Mouse (Mus musculus) liver, embryonic 16.5 days (tissue): ENCODE results near the gene Casp14. TPM values are rescaled to one million over a fixed set of nuclear protein-coding genes. Genes with fewer than 3 reads are reported as not detected.

Experiments used
- ATAC-seq: fragments of 200-750 bp; cut with Nextera tagmentation; 2 replicates; pipeline ENCODE4 v1.8.0; 2017; ENCODE audit warnings: low read depth, mild to moderate bottlenecking, moderate number of reproducible peaks, moderate library complexity
- H3K27ac ChIP-seq: fragments of 300-500 bp; sonication (generic); 2 replicates; pipeline ENCODE4 v1.5.1; 2014; ENCODE audit warnings: mild to moderate bottlenecking, low read length
- H3K27me3 ChIP-seq: fragments of 300-500 bp; sonication (generic); 2 replicates; pipeline ENCODE4 v1.6.1; 2014; ENCODE audit warnings: low read depth, low read length, mixed read lengths; ENCODE audit not compliant: control insufficient read depth, insufficient read depth
- H3K36me3 ChIP-seq: fragments of 300-500 bp; sonication (generic); 2 replicates; pipeline ENCODE4 v1.6.1; 2014; ENCODE audit warnings: mild to moderate bottlenecking; ENCODE audit not compliant: control insufficient read depth, insufficient read depth
- H3K4me1 ChIP-seq: fragments of 300-500 bp; sonication (generic); 2 replicates; pipeline ENCODE4 v1.6.1; 2014; ENCODE audit warnings: low read depth, low read length, mixed read lengths; ENCODE audit not compliant: control insufficient read depth
- H3K4me2 ChIP-seq: fragments of 300-500 bp; sonication (generic); 2 replicates; pipeline ENCODE4 v1.6.1; 2014; ENCODE audit warnings: low read depth, low read length, mixed read lengths
- H3K4me3 ChIP-seq: fragments of 300-500 bp; sonication (generic); 2 replicates; pipeline ENCODE4 v1.5.1; 2014; ENCODE audit warnings: low read depth, mild to moderate bottlenecking, low read length
- H3K9ac ChIP-seq: fragments of 300-500 bp; sonication (generic); 2 replicates; pipeline ENCODE4 v1.6.1; 2014; ENCODE audit warnings: low read depth, low read length
- H3K9me3 ChIP-seq: fragments of 300-500 bp; sonication (generic); replicated peaks from 2 replicates; pipeline ENCODE4 v1.6.1; 2016; ENCODE audit warnings: low read length; ENCODE audit not compliant: control insufficient read depth
- WGBS: fragments of 180-500 bp; shearing (Covaris S2); extraction: QIAGEN DNeasy Blood & Tissue Kit; methylation state at CpG from one replicate; pipeline ENCODE4 v1.1.7; 2014; ENCODE audit not compliant: insufficient replicate concordance; 5-methylcytosine and 5-hydroxymethylcytosine counted together
- polyA plus RNA-seq: library from polyadenylated mRNA; unstranded; fragments of >200 nt; fragmentation: Nextera tagmentation; extraction: Ambion mirVana; gene quantifications from 2 replicates; pipeline ENCODE4 v1.2.1, GENCODE M21; 2015

Casp14 gene
- polyA plus RNA-seq, 1 experiment from 2014 or later: not detected

DNA sequence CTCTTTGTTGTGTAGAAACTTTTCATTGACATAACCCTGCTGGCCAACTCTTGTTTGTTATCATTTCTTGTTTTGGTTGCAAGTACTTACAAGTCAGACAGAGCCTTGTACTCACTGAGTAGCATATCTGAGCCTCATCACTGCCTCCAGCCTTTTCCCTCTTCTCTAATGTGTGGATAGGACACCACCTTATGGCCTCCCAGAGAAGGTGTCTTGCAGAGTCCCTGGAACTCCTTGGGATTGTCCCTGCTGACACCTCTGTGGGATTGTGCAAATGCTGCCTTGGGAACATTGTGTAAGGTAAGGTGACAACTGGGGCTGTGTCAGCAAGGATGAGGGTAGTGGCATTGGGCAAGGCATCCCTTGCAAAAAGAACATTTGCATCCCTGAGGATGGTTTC is 25.6 kb upstream of the Casp14 start:
- no peak for ATAC-seq
- H3K4me2 ChIP-seq: no peak overlapping the region

DNA sequence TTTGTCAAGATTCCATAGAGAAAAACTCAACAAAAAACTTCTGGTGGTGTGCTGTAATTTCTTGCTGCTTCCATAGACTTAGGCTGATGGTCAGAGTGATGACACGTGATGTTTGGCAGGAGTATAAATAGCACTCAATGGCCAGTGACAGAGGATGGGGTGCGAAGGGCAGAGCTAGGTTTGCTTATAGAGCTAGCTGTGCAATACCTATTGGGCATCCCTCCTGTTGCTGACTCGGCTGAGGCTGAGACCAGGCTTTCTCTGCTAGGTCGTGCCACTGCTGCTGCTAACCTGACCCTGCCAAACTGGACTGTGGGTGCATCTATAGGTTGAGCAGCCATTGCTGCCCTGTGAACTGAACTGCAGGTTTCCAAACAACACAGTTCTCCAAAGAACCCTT is 21.7 kb upstream of the Casp14 start:
- H3K9me3 ChIP-seq: no peaks in the 10 kb centered on the region
- no peak overlapping the region for H3K27ac ChIP-seq
- 38% methylated on average over 4 of the region's 4 CpGs for WGBS
- H3K9ac ChIP-seq: no peak overlapping the region
- no peak for ATAC-seq
- H3K36me3 ChIP-seq: no peaks in the 10 kb centered on the region
- H3K27me3 ChIP-seq: no peaks in the 10 kb centered on the region
- no peak overlapping the region for H3K4me3 ChIP-seq
- H3K4me1 ChIP-seq: no peaks in the 10 kb centered on the region
- no peak overlapping the region for H3K4me2 ChIP-seq

More for the DNA sequence above, 25.6 kb upstream of the Casp14 start:
- no peak overlapping the region for H3K4me3 ChIP-seq
- H3K9ac ChIP-seq: no peak overlapping the region
- H3K36me3 ChIP-seq: no peaks in the 10 kb centered on the region
- H3K27ac ChIP-seq: no peak overlapping the region
- H3K9me3 ChIP-seq: no peaks in the 10 kb centered on the region
- H3K27me3 ChIP-seq: 0 out of 2 replicates have a peak, but pooled peaks cover 4% of the 10 kb centered on the region
- no peaks in the 10 kb centered on the region for H3K4me1 ChIP-seq

DNA sequence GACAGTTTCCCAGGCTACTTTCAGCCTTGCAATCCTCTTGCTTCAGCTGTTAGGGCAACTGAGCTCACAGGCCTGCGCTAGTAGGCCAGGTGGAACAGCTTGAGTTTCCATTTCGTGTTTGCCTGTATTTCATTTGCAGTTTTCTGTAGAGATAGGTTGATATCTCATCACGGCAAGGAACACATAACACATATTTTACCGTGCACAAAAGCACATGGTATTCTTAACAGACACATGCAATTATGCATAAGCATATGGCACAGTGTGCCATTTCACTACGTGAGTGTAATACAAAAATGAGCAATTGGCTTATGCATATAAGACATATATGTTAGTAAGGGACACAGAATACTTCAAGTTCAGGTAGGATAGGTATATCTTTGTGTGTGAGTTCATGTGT is 9.8 kb upstream of the Casp14 start:
- Histone ChIP-seq H3K4me2 (no peak overlapping the region), H3K4me3 (no peak overlapping the region), H3K27me3 (no peaks in the 10 kb centered on the region), H3K9ac (no peak overlapping the region), H3K4me1 (no peaks in the 10 kb centered on the region), H3K27ac (no peak overlapping the region), H3K9me3 (no peaks in the 10 kb centered on the region), H3K36me3 (no peaks in the 10 kb centered on the region)
- WGBS: 57% methylated on average over 5 of the region's 5 CpGs
- no peak for ATAC-seq

DNA sequence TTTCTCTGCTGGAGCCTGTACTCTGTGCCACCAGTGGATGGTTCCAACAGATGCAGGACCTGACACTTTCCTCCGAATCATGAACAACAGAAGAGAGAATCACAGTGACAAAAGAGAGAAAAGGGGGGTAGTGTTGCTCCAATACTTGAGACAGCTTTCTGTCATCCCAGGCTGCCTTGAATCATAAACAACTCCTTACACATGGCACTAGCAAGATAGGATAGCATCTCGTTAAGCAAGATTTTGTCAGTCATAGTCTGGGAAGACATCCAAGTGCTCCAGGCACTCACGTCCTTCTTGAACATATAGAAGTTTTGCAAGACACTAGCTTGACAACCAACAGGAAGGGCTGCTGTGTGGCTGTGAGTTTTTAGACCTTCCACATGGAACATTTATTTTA is 8.9 kb upstream of the Casp14 start:
- H3K9ac ChIP-seq: no peak overlapping the region
- no peak overlapping the region for H3K27ac ChIP-seq
- H3K9me3 ChIP-seq: no peaks in the 10 kb centered on the region
- H3K4me2 ChIP-seq: no peak overlapping the region
- H3K4me3 ChIP-seq: no peak overlapping the region
- no peaks in the 10 kb centered on the region for H3K4me1 ChIP-seq
- 51% methylated on average over 3 of the region's 3 CpGs for WGBS
- no peak for ATAC-seq
- H3K36me3 ChIP-seq: no peaks in the 10 kb centered on the region
- H3K27me3 ChIP-seq: no peaks in the 10 kb centered on the region

DNA sequence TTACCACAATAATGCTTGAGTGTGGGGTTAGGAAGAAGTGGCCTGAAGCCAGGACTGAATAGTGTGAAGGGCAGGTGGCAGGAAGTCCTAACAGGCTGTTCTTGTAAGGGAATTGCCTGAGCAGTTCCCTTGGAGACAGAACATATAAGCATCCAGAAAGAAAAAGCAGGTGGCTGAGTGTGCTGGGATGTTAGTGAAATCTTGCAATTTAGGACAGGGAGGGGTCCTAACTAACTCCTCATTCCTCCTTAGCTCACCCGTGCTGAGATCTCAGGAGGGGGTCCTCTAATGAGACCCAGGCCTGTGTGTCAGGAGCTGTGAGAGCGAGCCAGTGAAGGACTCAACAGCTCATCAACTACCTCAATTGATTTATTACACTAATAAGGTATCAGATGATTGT is 5.3 kb upstream of the Casp14 start:
- H3K4me3 ChIP-seq: no peak overlapping the region
- no peaks in the 10 kb centered on the region for H3K27me3 ChIP-seq
- no peaks in the 10 kb centered on the region for H3K36me3 ChIP-seq
- no peaks in the 10 kb centered on the region for H3K9me3 ChIP-seq
- H3K27ac ChIP-seq: no peak overlapping the region
- 35% methylated on average over 2 of the region's 2 CpGs for WGBS
- ATAC-seq: no peak
- H3K4me1 ChIP-seq: no peaks in the 10 kb centered on the region
- H3K4me2 ChIP-seq: no peak overlapping the region
- no peak overlapping the region for H3K9ac ChIP-seq

DNA sequence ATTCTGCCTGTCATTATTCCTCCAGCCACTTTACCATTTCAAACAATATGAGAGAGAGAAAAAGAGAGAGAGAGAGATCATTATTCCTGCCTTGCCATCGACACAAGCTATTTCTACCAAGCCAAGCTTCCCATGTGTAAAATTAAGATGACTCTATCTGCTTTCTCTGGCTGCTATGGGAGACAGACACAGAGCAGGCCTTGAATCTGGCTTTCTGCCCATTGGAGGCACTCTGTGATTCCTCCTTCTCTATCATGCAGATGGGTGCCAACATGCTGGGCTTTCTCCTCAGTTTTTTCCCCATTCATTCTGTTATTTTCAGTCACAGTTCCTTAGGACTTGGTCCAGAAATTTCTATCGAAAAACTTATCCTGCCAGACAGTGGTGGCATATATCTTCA is 4.6 kb upstream of the Casp14 start:
- Histone ChIP-seq H3K9me3 (no peaks in the 10 kb centered on the region), H3K27me3 (no peaks in the 10 kb centered on the region), H3K4me2 (no peak overlapping the region), H3K4me3 (no peak overlapping the region), H3K9ac (no peak overlapping the region), H3K4me1 (no peaks in the 10 kb centered on the region), H3K36me3 (no peaks in the 10 kb centered on the region), H3K27ac (no peak overlapping the region)
- 54% methylated on average over 2 of the region's 2 CpGs for WGBS
- ATAC-seq: no peak

DNA sequence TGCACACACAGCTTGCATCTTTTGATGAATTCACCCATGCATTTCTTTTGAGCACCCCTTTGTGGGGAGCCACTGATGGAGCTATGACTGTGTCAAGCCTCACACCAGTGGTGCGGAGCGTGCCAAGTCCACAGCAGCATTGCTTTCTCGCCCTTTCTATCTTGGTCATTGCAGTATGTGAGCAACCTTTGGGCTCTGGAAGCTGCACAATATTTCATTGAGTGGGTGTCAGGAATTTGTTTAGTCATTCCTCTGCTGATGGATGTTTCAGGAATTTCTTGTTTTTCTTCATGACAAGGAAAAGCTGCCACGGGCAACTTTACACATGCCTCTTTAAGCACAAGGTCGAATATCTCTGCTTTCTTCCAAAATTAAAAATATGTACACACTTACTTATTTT is 3.9 kb upstream of the Casp14 start:
- Histone ChIP-seq H3K9ac (no peak overlapping the region), H3K4me3 (no peak overlapping the region), H3K27me3 (no peaks in the 10 kb centered on the region), H3K36me3 (no peaks in the 10 kb centered on the region), H3K27ac (no peak overlapping the region), H3K9me3 (no peaks in the 10 kb centered on the region), H3K4me2 (no peak overlapping the region), H3K4me1 (no peaks in the 10 kb centered on the region)
- no peak for ATAC-seq
- 73% methylated on average over 5 of the region's 5 CpGs for WGBS

DNA sequence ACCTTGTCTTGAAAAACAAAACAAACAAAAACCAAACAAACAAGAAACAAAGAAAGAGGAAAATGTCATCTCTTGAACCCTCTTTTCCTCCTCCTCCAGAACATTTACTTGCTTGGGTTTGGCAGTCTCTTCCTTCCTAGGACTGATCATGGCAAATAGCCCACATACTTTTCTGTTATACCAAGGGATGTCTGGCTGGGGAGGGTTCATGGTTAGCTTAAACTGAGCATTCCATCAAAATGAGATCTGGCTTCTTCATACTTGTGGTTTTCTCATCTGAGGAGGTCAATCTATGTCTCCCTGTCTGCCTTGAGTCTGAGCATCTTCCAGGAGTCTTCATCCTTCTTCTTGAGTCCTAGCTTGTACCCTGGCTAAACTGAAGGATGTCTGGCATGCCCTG is 1.9 kb downstream of the Casp14 start:
- no peaks in the 10 kb centered on the region for H3K4me1 ChIP-seq
- H3K4me2 ChIP-seq: no peak overlapping the region
- no peaks in the 10 kb centered on the region for H3K36me3 ChIP-seq
- ATAC-seq: no peak
- H3K9me3 ChIP-seq: no peaks in the 10 kb centered on the region
- H3K4me3 ChIP-seq: no peak overlapping the region
- no peak overlapping the region for H3K27ac ChIP-seq
- H3K27me3 ChIP-seq: no peaks in the 10 kb centered on the region
- H3K9ac ChIP-seq: no peak overlapping the region

DNA sequence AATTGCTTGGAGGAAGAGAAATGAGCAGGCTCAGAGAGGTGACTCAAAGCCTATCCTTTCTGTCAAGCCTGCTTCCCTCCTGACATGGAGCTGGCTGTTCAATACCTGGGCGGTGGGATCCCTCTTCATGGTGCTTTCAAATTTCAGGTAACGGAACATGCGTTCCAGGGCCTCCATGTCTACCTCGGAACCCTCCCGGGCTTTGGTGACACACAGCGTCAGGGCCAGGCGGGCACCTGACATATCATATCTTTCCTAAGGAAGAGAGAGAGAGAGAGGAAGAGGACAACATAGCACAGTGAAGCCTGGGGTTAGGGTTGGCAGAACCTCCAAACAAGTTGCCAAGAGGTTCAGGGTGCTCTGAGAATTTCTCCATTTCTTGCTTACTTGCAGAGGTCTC is 2.9 kb downstream of the Casp14 start:
- no peaks in the 10 kb centered on the region for H3K36me3 ChIP-seq
- H3K27me3 ChIP-seq: no peaks in the 10 kb centered on the region
- no peak overlapping the region for H3K4me3 ChIP-seq
- H3K4me2 ChIP-seq: no peak overlapping the region
- no peaks in the 10 kb centered on the region for H3K4me1 ChIP-seq
- ATAC-seq: no peak
- no peak overlapping the region for H3K27ac ChIP-seq
- H3K9ac ChIP-seq: no peak overlapping the region
- H3K9me3 ChIP-seq: no peaks in the 10 kb centered on the region
- 74% methylated on average over 7 of the region's 7 CpGs for WGBS

DNA sequence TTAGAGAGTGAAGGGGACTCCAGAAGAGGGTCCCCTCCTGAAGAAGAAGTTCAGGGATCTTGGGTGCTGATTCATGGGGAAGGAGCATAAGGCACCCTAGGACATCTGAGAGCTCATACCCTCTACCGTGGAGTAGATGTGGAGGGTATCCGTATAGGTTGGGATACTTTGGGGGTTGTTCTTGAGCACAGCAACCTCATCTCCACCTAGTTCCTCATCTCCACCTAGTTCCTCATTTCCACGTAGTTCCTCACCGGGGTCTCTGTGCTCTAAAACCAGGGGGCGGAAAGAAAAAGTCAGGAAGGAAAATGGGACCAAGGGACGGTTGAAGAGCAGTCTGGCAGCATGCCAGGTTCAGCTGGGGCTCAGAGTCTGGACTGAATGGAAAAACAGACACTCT is 4.0 kb downstream of the Casp14 start:
- WGBS: 32% methylated on average over 6 of the region's 6 CpGs
- no peak for ATAC-seq
- Histone ChIP-seq H3K36me3 (no peaks in the 10 kb centered on the region), H3K4me1 (no peaks in the 10 kb centered on the region), H3K9ac (no peak overlapping the region), H3K27me3 (no peaks in the 10 kb centered on the region), H3K4me2 (no peak overlapping the region), H3K4me3 (no peak overlapping the region), H3K9me3 (no peaks in the 10 kb centered on the region), H3K27ac (no peak overlapping the region)
